Mouse (Mus musculus): ENCODE data around the gene H1fx. TPM values are rescaled to one million over a fixed set of nuclear protein-coding genes. Genes with fewer than 3 reads are reported as not detected.

H1fx gene
- polyA plus RNA-seq, 1 experiment = 58.5 TPM

- H3K27me3 ChIP-seq (ENCODE audit: control insufficient read depth, insufficient read depth, insufficient read length) = no peaks in the 10 kb centered on the region
- TF ChIP-seq USF1 (IDR thresholded peaks at IDR 0.05; ENCODE audit: low read depth) = no peak
- TF ChIP-seq CEBPB (IDR thresholded peaks at IDR 0.05; ENCODE audit: low read depth) = peak; percentile 94
- no peak overlapping the region for H3ac ChIP-seq (ENCODE audit: control insufficient read depth, insufficient read length, low read depth)
- H3K4me3 ChIP-seq (ENCODE audit: insufficient read depth, poor library complexity, severe bottlenecking) = no peak overlapping the region
- no peaks in the 10 kb centered on the region for H3K79me2 ChIP-seq (ENCODE audit: control insufficient read depth, insufficient read depth)
- H3K36me3 ChIP-seq (ENCODE audit: control insufficient read depth, insufficient read depth) = peaks cover 19% of the 10 kb centered on the region
- H3K79me3 ChIP-seq (ENCODE audit: low read depth) = no peaks in the 10 kb centered on the region
Observed at GRCm38 (mm10) chr6:87992733-87993132, 11.3 kb upstream of the H1fx start.

DNA sequence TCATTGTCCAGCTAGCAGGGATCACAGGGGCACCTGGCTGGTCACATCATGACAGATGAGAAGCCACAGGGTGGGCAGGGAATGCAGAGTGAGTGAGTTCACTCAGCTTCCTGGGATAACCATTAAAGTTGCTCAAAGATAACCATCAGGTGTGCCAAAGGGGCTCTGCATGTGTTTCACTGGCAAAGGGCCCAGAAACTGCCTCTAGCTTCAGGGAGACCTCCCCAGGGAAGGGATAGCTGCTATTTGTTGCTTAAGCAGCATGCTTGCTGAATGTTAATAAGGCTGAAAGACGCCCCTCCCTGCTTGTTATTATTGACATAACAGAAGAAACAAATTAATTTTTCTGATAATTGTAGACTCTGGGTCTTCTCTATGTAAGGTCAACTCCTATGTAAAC lies 10.4 kb upstream of the H1fx start:
- H3ac ChIP-seq (ENCODE audit: control insufficient read depth, insufficient read length, low read depth) = no peak overlapping the region
- H3K79me3 ChIP-seq (ENCODE audit: low read depth) = no peaks in the 10 kb centered on the region
- TF ChIP-seq MYOG (IDR thresholded peaks at IDR 0.05; ENCODE audit: control insufficient read depth, extremely low read depth, insufficient read length) (no peak), MAX (IDR thresholded peaks at IDR 0.05) (no peak), FOSL1 (IDR thresholded peaks at IDR 0.05; ENCODE audit: insufficient read depth, low read length, poor library complexity, severe bottlenecking) (no peak), CTCF (IDR thresholded peaks at IDR 0.05; ENCODE audit: control insufficient read depth, insufficient read depth, insufficient read length) (no peak), USF1 (IDR thresholded peaks at IDR 0.05; ENCODE audit: low read depth) (no peak)
- peaks cover 18% of the 10 kb centered on the region for H3K36me3 ChIP-seq (ENCODE audit: control insufficient read depth, insufficient read depth)
- no peak overlapping the region for H3K4me3 ChIP-seq (ENCODE audit: insufficient read depth, poor library complexity, severe bottlenecking)
- H3K79me2 ChIP-seq (ENCODE audit: control insufficient read depth, insufficient read depth) = no peaks in the 10 kb centered on the region
- no peaks in the 10 kb centered on the region for H3K27me3 ChIP-seq (ENCODE audit: control insufficient read depth, insufficient read depth, insufficient read length)

DNA sequence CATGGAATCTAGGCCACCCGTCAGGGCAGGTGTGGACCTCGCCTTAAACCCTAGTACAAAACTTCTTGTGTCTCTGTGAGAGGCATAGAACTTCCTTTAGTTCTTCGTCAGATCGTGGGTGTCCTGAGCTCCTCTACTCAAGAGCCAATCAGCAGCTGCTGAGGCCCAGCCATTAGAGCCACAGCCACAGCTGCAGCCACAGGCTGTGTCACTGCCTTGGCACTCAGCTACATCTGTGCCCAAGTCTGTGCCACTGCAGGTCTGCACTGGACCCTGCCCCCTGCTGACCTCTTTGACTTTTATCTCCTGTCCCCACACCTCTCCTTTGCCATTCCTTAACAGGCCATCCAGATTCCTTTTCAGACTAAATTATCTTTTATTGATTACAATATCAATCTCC lies 9.8 kb upstream of the H1fx start:
- no peak overlapping the region for H3K4me3 ChIP-seq (ENCODE audit: insufficient read depth, poor library complexity, severe bottlenecking)
- H3K79me2 ChIP-seq (ENCODE audit: control insufficient read depth, insufficient read depth) = no peaks in the 10 kb centered on the region
- TF ChIP-seq MYOD1 (IDR thresholded peaks at IDR 0.05; ENCODE audit: control insufficient read depth, insufficient read length, low read depth) = peak; percentile 80
- TF ChIP-seq CTCF (IDR thresholded peaks at IDR 0.05; ENCODE audit: control insufficient read depth, insufficient read depth, insufficient read length) = no peak

GRCm38 (mm10) chr6:87982506-87982905 lies 1.1 kb upstream of the H1fx start:
- peaks cover 21% of the 10 kb centered on the region for H3K79me2 ChIP-seq (ENCODE audit: control insufficient read depth, insufficient read depth)
- no peak for TF ChIP-seq MAX (IDR thresholded peaks at IDR 0.05)
- no peak for TF ChIP-seq CTCF (IDR thresholded peaks at IDR 0.05; ENCODE audit: control insufficient read depth, insufficient read depth, insufficient read length)
- no peak for TF ChIP-seq MYOG (IDR thresholded peaks at IDR 0.05; ENCODE audit: control insufficient read depth, extremely low read depth, insufficient read length)
- TF ChIP-seq CEBPB (IDR thresholded peaks at IDR 0.05; ENCODE audit: low read depth) = no peak
- no peak for TF ChIP-seq FOSL1 (IDR thresholded peaks at IDR 0.05; ENCODE audit: insufficient read depth, low read length, poor library complexity, severe bottlenecking)
- TF ChIP-seq MYOD1 (IDR thresholded peaks at IDR 0.05; ENCODE audit: control insufficient read depth, insufficient read length, low read depth) = no peak
- no peak for TF ChIP-seq USF1 (IDR thresholded peaks at IDR 0.05; ENCODE audit: low read depth)
- H3K36me3 ChIP-seq (ENCODE audit: control insufficient read depth, insufficient read depth) = peaks cover 23% of the 10 kb centered on the region
- H3K79me3 ChIP-seq (ENCODE audit: low read depth) = peaks cover 1% of the 10 kb centered on the region
- H3K27me3 ChIP-seq (ENCODE audit: control insufficient read depth, insufficient read depth, insufficient read length) = no peaks in the 10 kb centered on the region
- H3ac ChIP-seq (ENCODE audit: control insufficient read depth, insufficient read length, low read depth) = no peak overlapping the region
- H3K4me3 ChIP-seq (ENCODE audit: insufficient read depth, poor library complexity, severe bottlenecking) = no peak overlapping the region

More for the DNA sequence above, 9.8 kb upstream of the H1fx start:
- no peaks in the 10 kb centered on the region for H3K27me3 ChIP-seq (ENCODE audit: control insufficient read depth, insufficient read depth, insufficient read length)
- H3K79me3 ChIP-seq (ENCODE audit: low read depth) = no peaks in the 10 kb centered on the region
- no peak overlapping the region for H3ac ChIP-seq (ENCODE audit: control insufficient read depth, insufficient read length, low read depth)
- H3K36me3 ChIP-seq (ENCODE audit: control insufficient read depth, insufficient read depth) = peaks cover 12% of the 10 kb centered on the region

GRCm38 (mm10) chr6:87981030-87981485 lies 379 bp downstream of the H1fx start:
- no peak for TF ChIP-seq CTCF (IDR thresholded peaks at IDR 0.05; ENCODE audit: control insufficient read depth, insufficient read depth, insufficient read length)
- TF ChIP-seq MYOD1 (IDR thresholded peaks at IDR 0.05; ENCODE audit: control insufficient read depth, insufficient read length, low read depth) = no peak
- no peak for TF ChIP-seq MAX (IDR thresholded peaks at IDR 0.05)
- H3K4me3 ChIP-seq (ENCODE audit: insufficient read depth, poor library complexity, severe bottlenecking) = peak overlapping the region; percentile 68
- H3K27me3 ChIP-seq (ENCODE audit: control insufficient read depth, insufficient read depth, insufficient read length) = no peaks in the 10 kb centered on the region
- peak overlapping the region; percentile 93 for H3ac ChIP-seq (ENCODE audit: control insufficient read depth, insufficient read length, low read depth)
- H3K36me3 ChIP-seq (ENCODE audit: control insufficient read depth, insufficient read depth) = peaks cover 21% of the 10 kb centered on the region
- H3K79me3 ChIP-seq (ENCODE audit: low read depth) = peaks cover 1% of the 10 kb centered on the region
- H3K79me2 ChIP-seq (ENCODE audit: control insufficient read depth, insufficient read depth) = peaks cover 21% of the 10 kb centered on the region

DNA sequence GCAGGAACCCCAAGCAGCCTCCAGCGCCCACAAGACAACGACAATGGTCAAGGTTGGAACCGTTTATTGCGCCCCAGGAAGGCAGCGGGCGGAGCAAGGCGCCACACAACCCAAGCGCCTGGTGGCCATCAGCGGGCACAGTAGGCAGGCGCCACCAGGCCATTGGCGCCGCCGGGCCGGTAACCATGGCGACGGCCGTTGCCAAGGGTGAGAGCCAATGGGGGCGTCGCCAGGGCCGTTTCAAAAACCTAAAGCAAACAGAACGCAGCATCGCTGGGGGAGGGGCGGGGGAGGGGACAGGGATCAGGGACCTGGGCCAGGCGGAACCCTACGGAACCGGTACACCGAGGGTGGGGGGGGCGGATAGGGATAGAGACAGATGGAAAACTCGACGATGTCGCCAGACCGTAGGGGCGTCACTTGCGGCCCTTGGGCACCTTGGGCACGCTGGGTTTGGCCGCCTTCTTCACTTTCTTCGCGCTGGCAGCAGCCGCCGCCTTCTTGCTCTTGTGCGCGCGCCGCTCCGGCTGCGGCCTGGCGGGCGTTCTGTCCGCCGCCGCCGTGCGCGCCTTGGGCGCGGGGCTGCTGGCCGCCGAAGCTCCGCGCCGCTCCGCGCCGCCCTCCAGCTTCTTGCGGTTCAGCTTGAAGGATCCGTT lies 935 bp downstream of the H1fx start:
- H3K36me3 ChIP-seq (ENCODE audit: control insufficient read depth, insufficient read depth) = peaks cover 21% of the 10 kb centered on the region
- peak overlapping the region; percentile 68 for H3K4me3 ChIP-seq (ENCODE audit: insufficient read depth, poor library complexity, severe bottlenecking)
- no peak for TF ChIP-seq USF1 (IDR thresholded peaks at IDR 0.05; ENCODE audit: low read depth)
- TF ChIP-seq MAX (IDR thresholded peaks at IDR 0.05) = no peak
- no peak for TF ChIP-seq CTCF (IDR thresholded peaks at IDR 0.05; ENCODE audit: control insufficient read depth, insufficient read depth, insufficient read length)
- TF ChIP-seq FOSL1 (IDR thresholded peaks at IDR 0.05; ENCODE audit: insufficient read depth, low read length, poor library complexity, severe bottlenecking) = no peak
- TF ChIP-seq MYOD1 (IDR thresholded peaks at IDR 0.05; ENCODE audit: control insufficient read depth, insufficient read length, low read depth) = no peak
- TF ChIP-seq MYOG (IDR thresholded peaks at IDR 0.05; ENCODE audit: control insufficient read depth, extremely low read depth, insufficient read length) = no peak
- no peak for TF ChIP-seq CEBPB (IDR thresholded peaks at IDR 0.05; ENCODE audit: low read depth)
- no peaks in the 10 kb centered on the region for H3K27me3 ChIP-seq (ENCODE audit: control insufficient read depth, insufficient read depth, insufficient read length)
- peaks cover 21% of the 10 kb centered on the region for H3K79me2 ChIP-seq (ENCODE audit: control insufficient read depth, insufficient read depth)
- H3ac ChIP-seq (ENCODE audit: control insufficient read depth, insufficient read length, low read depth) = peak overlapping the region; percentile 93
- H3K79me3 ChIP-seq (ENCODE audit: low read depth) = peaks cover 1% of the 10 kb centered on the region

Measured in C2C12 (cell line).